Mouse (Mus musculus) liver, postnatal 0 days (tissue): ENCODE results near the gene Tomm20.

Experiments used
- CTCF ChIP-seq: sonication (generic); IDR thresholded peaks from 2 replicates; pipeline ENCODE4 v1.5.1; 2016; ENCODE audit warnings: antibody characterized with exemption, low read depth
- EP300 ChIP-seq: IDR thresholded peaks from 2 replicates; pipeline ENCODE4 v1.6.1; 2016; ENCODE audit warnings: antibody characterized with exemption, low read depth, mild to moderate bottlenecking

DNA sequence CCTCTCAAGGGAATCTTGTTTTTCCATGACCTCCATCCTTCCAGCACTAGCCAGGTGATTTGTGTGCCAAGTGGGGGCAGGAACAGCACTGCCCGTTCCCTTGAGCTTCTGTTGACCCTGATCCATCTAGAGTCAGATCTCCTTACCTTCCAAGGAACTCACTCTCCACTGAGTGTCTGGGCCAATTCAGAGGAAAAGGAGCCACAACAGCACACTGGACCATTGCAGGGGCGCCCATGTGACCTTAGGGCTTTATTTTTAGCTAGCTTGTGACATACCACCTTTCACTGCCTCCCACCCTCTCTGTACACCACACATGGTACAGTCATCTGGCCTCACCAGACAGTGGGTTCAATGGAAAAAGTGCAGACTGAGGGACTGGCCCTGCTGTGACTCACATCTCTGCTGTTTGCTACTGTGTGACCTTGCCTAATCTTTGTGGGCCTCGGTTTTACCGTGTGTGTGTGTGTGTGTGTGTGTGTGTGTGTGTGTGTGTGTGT, 64.0 kb downstream of the Tomm20 start:
- TF ChIP-seq EP300 (no peak), CTCF (no peak)
